Mouse (Mus musculus) c-Kit-positive CD71-positive TER-119-positive erythroid progenitor cells, embryonic 14.5 days (primary cell): Measurements from ENCODE around the gene Slfn2.
"Not testable (repeated sequence)": the region's sequence is repeated elsewhere in the genome, so short reads cannot be mapped to it uniquely, and the experiment has no call there.

Experiments
- DNase-seq: peaks from one replicate; pipeline ENCODE4 v3.0.0-alpha.2; 2013; ENCODE audit warnings: low spot score

The Slfn2 gene

GRCm38 (mm10) chr11:83064946-83065345, at the start of gene Slfn2:
Gene Slfn2 (plus strand): TSS chr11:83065112.
- DNase-seq = no peak

GRCm38 (mm10) chr11:83016093-83016492, 48.8 kb upstream of the Slfn2 start:
- no peak for DNase-seq

GRCm38 (mm10) chr11:83019561-83020519, 45.1 kb upstream of the Slfn2 start:
- not testable (repeated sequence) for DNase-seq

GRCm38 (mm10) chr11:83020621-83021020, 44.3 kb upstream of the Slfn2 start, which contains the start of gene Slfn8:
Gene Slfn8 (minus strand): TSS chr11:83020810.
- DNase-seq = no peak

GRCm38 (mm10) chr11:83038686-83039085, 26.2 kb upstream of the Slfn2 start:
- not testable (repeated sequence) for DNase-seq

GRCm38 (mm10) chr11:83039156-83039555, 25.8 kb upstream of the Slfn2 start:
- DNase-seq = no peak

GRCm38 (mm10) chr11:83039796-83040195, 25.1 kb upstream of the Slfn2 start:
- DNase-seq = no peak

GRCm38 (mm10) chr11:83040325-83040724, 24.6 kb upstream of the Slfn2 start:
- no peak for DNase-seq

GRCm38 (mm10) chr11:83041000-83041399, 23.9 kb upstream of the Slfn2 start:
- no peak for DNase-seq

- DNase-seq = no peak
Measured at GRCm38 (mm10) chr11:83043891-83044290, 21.0 kb upstream of the Slfn2 start.

GRCm38 (mm10) chr11:83045642-83046041, 19.3 kb upstream of the Slfn2 start:
- DNase-seq = no peak

GRCm38 (mm10) chr11:83057863-83058262, 7.0 kb upstream of the Slfn2 start:
- DNase-seq = no peak

GRCm38 (mm10) chr11:83060412-83061020, 4.4 kb upstream of the Slfn2 start:
- DNase-seq = no peak

- DNase-seq = no peak
Measured at GRCm38 (mm10) chr11:83061806-83062205, 3.1 kb upstream of the Slfn2 start.

GRCm38 (mm10) chr11:83063126-83063525, 1.8 kb upstream of the Slfn2 start:
- DNase-seq = no peak

GRCm38 (mm10) chr11:83063941-83064349, 967 bp upstream of the Slfn2 start:
- DNase-seq = no peak

GRCm38 (mm10) chr11:83065441-83066344, 781 bp downstream of the Slfn2 start:
- no peak for DNase-seq

GRCm38 (mm10) chr11:83066640-83067531, 2.0 kb downstream of the Slfn2 start:
- DNase-seq = no peak

GRCm38 (mm10) chr11:83067982-83068694, 3.2 kb downstream of the Slfn2 start:
- DNase-seq = no peak

- DNase-seq = no peak
Measured at GRCm38 (mm10) chr11:83070321-83070970, 5.5 kb downstream of the Slfn2 start.
